Mouse (Mus musculus) ES-E14 (cell line): ENCODE measurements at regions not wholly inside any gene's neighbourhood (a gene's known extent, or its start where the extent isn't known, plus 50 kb on each side); places are given as distances from the start of the nearest gene placed in this dataset.

Experiments
- CHD2 ChIP-seq: IDR thresholded peaks from 2 replicates; pipeline ENCODE4 v1.6.1; 2014; ENCODE audit warnings: mild to moderate bottlenecking, low read depth, low read length, inconsistent platforms
- MAFK ChIP-seq: IDR thresholded peaks from 2 replicates; pipeline ENCODE4 v1.6.1; 2014; ENCODE audit warnings: mild to moderate bottlenecking, low read depth, low read length, inconsistent platforms; ENCODE audit not compliant: insufficient read depth

DNA sequence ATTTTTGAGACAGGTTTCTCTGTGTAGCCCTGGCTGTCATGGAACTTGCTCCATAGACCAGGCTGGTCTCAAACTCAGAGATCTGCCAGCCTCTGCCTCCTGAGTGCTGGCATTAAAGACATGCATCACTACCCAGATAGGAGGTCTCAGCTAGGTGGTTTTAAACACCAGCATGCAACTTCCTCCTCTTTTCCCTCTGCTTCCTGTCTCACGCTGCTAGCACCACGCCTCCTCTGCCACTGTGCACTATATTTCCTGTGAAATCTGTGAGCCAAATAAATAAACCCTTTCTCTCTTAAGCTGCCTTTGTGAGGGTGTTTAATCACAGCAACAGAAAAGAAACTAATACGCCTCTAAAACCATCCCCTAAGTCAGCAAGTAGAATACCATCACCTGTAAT, 109.6 kb upstream of the Arg1 start:
- no peak for TF ChIP-seq MAFK
- TF ChIP-seq CHD2: no peak
